Mouse (Mus musculus) induced T-regulatory cell, adult 2 months (primary cell): Measurements from ENCODE around the gene Cd200.
"Not testable (repeated sequence)": the region's sequence is repeated elsewhere in the genome, so short reads cannot be mapped to it uniquely, and the experiment has no call there.

ENCODE experiments used
- DNase-seq: peaks from one replicate; pipeline ENCODE4 v3.0.0-alpha.2; 2012; ENCODE audit warnings: low read depth

Gene Cd200

GRCm38 (mm10) chr16:45408425-45409063, at the start of gene Cd200:
Gene Cd200, minus strand, starts transcription at chr16:45409053.
- peak; percentile 75 for DNase-seq

- DNase-seq, result no peak
Observed at GRCm38 (mm10) chr16:45454762-45455161, 45.9 kb upstream of the Cd200 start.

- DNase-seq, result no peak
Observed at GRCm38 (mm10) chr16:45437230-45437739, 28.4 kb upstream of the Cd200 start.

- no peak for DNase-seq
Observed at GRCm38 (mm10) chr16:45435591-45435990, 26.7 kb upstream of the Cd200 start.

GRCm38 (mm10) chr16:45427651-45428050, 18.8 kb upstream of the Cd200 start:
- DNase-seq, result no peak

- peak; percentile 74 for DNase-seq
Observed at GRCm38 (mm10) chr16:45413497-45413896, 4.6 kb upstream of the Cd200 start.

GRCm38 (mm10) chr16:45409064-45409446, 202 bp upstream of the Cd200 start:
- not testable (repeated sequence) for DNase-seq

- peak; percentile 52 for DNase-seq
Observed at GRCm38 (mm10) chr16:45407645-45408400, 1.0 kb downstream of the Cd200 start.

GRCm38 (mm10) chr16:45407091-45407490, 1.8 kb downstream of the Cd200 start:
- DNase-seq, result no peak

- no peak for DNase-seq
Observed at GRCm38 (mm10) chr16:45402951-45403350, 5.9 kb downstream of the Cd200 start.

GRCm38 (mm10) chr16:45402036-45402435, 6.8 kb downstream of the Cd200 start:
- DNase-seq, result no peak

- DNase-seq, result no peak
Observed at GRCm38 (mm10) chr16:45399947-45400555, 8.8 kb downstream of the Cd200 start.

- DNase-seq, result no peak
Observed at GRCm38 (mm10) chr16:45399411-45399810, 9.4 kb downstream of the Cd200 start.

GRCm38 (mm10) chr16:45397440-45397839, 11.4 kb downstream of the Cd200 start:
- no peak for DNase-seq

GRCm38 (mm10) chr16:45392246-45392645, 16.6 kb downstream of the Cd200 start:
- DNase-seq, result no peak

GRCm38 (mm10) chr16:45391680-45392079, 17.2 kb downstream of the Cd200 start:
- no peak for DNase-seq

GRCm38 (mm10) chr16:45390286-45390956, 18.4 kb downstream of the Cd200 start:
- no peak for DNase-seq

- DNase-seq, result peak; percentile 68
Observed at GRCm38 (mm10) chr16:45389833-45390232, 19.0 kb downstream of the Cd200 start.

GRCm38 (mm10) chr16:45389041-45389440, 19.8 kb downstream of the Cd200 start:
- peak; percentile 39 for DNase-seq

- peak; percentile 53 for DNase-seq
Observed at GRCm38 (mm10) chr16:45381811-45382210, 27.0 kb downstream of the Cd200 start.

- DNase-seq, result no peak
Observed at GRCm38 (mm10) chr16:45378959-45379358, 29.9 kb downstream of the Cd200 start.
